10 mouse cellular contexts compared by ENCODE assay signal in the genomic region with DNA sequence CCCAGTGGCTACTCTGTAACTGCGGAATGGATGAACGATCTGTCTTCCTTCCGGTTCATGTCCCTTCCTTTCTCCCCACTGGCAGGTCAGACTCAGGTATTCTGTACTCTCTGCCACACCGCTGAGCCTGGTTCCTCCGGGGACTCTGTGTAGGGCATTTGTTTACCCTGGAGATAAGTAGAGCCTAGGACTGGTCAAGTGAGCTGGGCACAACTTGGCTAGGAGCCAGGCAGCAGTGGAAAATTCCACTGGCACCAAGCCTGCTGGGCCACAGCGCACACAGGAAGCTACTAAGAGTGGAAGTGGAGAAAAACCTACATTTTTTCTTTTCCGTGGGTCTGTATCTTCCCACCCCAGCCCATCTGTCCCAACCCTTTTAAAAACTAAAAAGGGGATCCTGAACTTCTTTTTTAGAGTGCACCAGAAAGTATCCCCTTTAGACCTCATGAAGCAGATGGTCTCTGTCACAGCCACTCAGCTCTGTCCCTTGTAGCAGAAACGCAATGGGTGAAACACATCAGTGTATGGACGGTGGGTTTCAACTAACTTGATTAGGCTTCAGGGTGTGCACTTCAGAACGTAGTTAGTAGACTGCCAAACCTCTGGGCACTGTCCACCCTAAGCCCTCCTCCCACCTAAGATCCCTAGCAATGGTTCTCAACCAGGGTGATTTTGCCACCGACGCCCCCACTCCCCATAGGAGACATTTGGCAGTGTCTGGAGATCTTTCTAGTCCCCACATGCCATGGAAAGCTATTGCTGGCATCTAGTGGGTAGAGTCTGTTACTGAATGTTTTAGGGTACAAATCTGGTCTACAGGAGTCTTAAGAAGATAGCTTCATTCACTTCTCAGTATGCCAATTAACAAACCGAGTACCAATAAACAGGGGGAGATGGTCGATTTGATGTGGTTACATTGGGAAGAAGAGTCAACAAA. TPM values are rescaled to one million over a fixed set of nuclear protein-coding genes. Genes with fewer than 3 reads are reported as not detected.
A peak's percentile ranks its signal among the peaks of the same experiment; 100 is the strongest.
DNase-seq lines count a peak whose midpoint lies in the region; ATAC-seq lines count a peak whose summit lies in the region.
"Had no signal": no experiment of that assay in that cellular context is flagged by ENCODE, and none has a peak within 500 bp of the region (broad histone marks: within the 10 kb centered on the region; RNA-seq: fewer than 3 reads in every experiment).

No protein-coding gene starts in this region.

- no peak overlapping the region for H3K9ac ChIP-seq in forebrain, embryonic 12.5 days

- H3K4me2 ChIP-seq in forebrain, embryonic 12.5 days: no peak overlapping the region

- no peaks in the 10 kb centered on the region for H3K36me3 ChIP-seq in forebrain, embryonic 12.5 days (replicated peaks)

- 0 out of 2 replicates have a peak, but pooled peaks cover 4% of the 10 kb centered on the region for H3K27me3 ChIP-seq in forebrain, embryonic 12.5 days

- 84% methylated on average over 14 of the region's 14 CpGs for WGBS in forebrain, embryonic 12.5 days

- no peak overlapping the region for H3K4me3 ChIP-seq in forebrain, embryonic 12.5 days (replicated peaks)

- no peak overlapping the region for H3K27ac ChIP-seq in forebrain, embryonic 12.5 days

- peaks cover 18% of the 10 kb centered on the region for H3K4me1 ChIP-seq in forebrain, embryonic 12.5 days

- H3K9me3 ChIP-seq in forebrain, embryonic 12.5 days: no peaks in the 10 kb centered on the region

- ATAC-seq in megakaryocyte progenitor cell, adult 5-6 weeks (replicated peaks; ENCODE audit: poor library complexity): no peak
- no peak for ATAC-seq in forebrain, embryonic 12.5 days (ENCODE audit: low FRiP score)

- DNase-seq in left cerebral cortex, adult 18-20 months (ENCODE audit: low spot score in 2 of 2): peak; percentile 31 to 66
- no peak for DNase-seq in left cerebral cortex, adult 11 months (ENCODE audit: low spot score)
- peak; percentile 39 to 64 for DNase-seq in cerebellum, adult 18-20 months
- DNase-seq in heart, postnatal 4 days: peak; percentile 87
- peak; percentile 86 for DNase-seq in lung, postnatal 36 days
- DNase-seq in thymus, postnatal 10 days (ENCODE audit: low spot score in 2 of 2): no peak

RNA-seq across cellular contexts. Expression of a gene that starts 26.2 kb away (rescaled TPM):
- under 1 TPM; 0.70 to 0.91 TPM for total RNA-seq in left cerebral cortex, adult 18-20 months (2021)
- 1 to 10 TPM; 1.2 to 1.5 TPM for total RNA-seq in heart, postnatal 4 days (2021)
- 2.1 and 2.7 TPM in 2 replicates for total RNA-seq in megakaryocyte progenitor cell, adult 5-6 weeks (2015)
- total RNA-seq in megakaryocyte progenitor cell, adult 5-6 weeks (2017): 0.87 and 1.5 TPM in 2 replicates
- polyA plus RNA-seq in forebrain, embryonic 12.5 days (2016; fragmentation: Nextera tagmentation; extraction: Ambion mirVana): 0.46 and 0.81 TPM in 2 replicates

RNA-seq across cellular contexts. Expression of a gene that starts 42.3 kb away (rescaled TPM):
- total RNA-seq in left cerebral cortex, adult 18-20 months (2021): not detected
- total RNA-seq in heart, postnatal 4 days (2021): under 1 TPM; 0.34 to 0.52 TPM
- not detected in 2 replicates for total RNA-seq in megakaryocyte progenitor cell, adult 5-6 weeks (2015)
- not detected in 2 replicates for total RNA-seq in megakaryocyte progenitor cell, adult 5-6 weeks (2017)
- not detected in 2 replicates for polyA plus RNA-seq in forebrain, embryonic 12.5 days (2016; fragmentation: Nextera tagmentation; extraction: Ambion mirVana)
- total RNA-seq: MEL had no signal
- polyA plus RNA-seq: limb, embryonic 14.5 days had no signal

RNA-seq across cellular contexts. Expression of a gene that starts 53.7 kb away (rescaled TPM):
- total RNA-seq in left cerebral cortex, adult 18-20 months (2021): 10 to 100 TPM; 24.3 to 27.5 TPM
- total RNA-seq in heart, postnatal 4 days (2021): 10 to 100 TPM; 13.9 to 15.8 TPM
- total RNA-seq in megakaryocyte progenitor cell, adult 5-6 weeks (2015): 45.6 and 55.3 TPM in 2 replicates
- 29.0 and 38.4 TPM in 2 replicates for total RNA-seq in megakaryocyte progenitor cell, adult 5-6 weeks (2017)
- polyA plus RNA-seq in forebrain, embryonic 12.5 days (2016; fragmentation: Nextera tagmentation; extraction: Ambion mirVana): 27.0 and 31.9 TPM in 2 replicates

RNA-seq across cellular contexts. Expression of a gene that starts 53.7 kb away (rescaled TPM):
- total RNA-seq in left cerebral cortex, adult 18-20 months (2021): 10 to 100 TPM; 10.8 TPM
- 10 to 100 TPM; 18.7 to 18.9 TPM for total RNA-seq in heart, postnatal 4 days (2021)
- total RNA-seq in megakaryocyte progenitor cell, adult 5-6 weeks (2015): 16.4 and 17.4 TPM in 2 replicates
- 32.8 and 47.5 TPM in 2 replicates for total RNA-seq in megakaryocyte progenitor cell, adult 5-6 weeks (2017)
- polyA plus RNA-seq in forebrain, embryonic 12.5 days (2016; fragmentation: Nextera tagmentation; extraction: Ambion mirVana): 15.8 and 16.4 TPM in 2 replicates

Comparison
In these comparisons a context has a peak if more than half of its experiments do, and no peak if none do; other contexts are left out.
1. DNase-seq: peak in left cerebral cortex, adult 18-20 months (2 of 2), cerebellum, adult 18-20 months (2 of 2), heart, postnatal 4 days (single experiment) and lung, postnatal 36 days (single experiment); none in left cerebral cortex, adult 11 months (single experiment) and thymus, postnatal 10 days (0 of 2).